Mouse (Mus musculus): ENCODE data around the gene Iqgap2. TPM values are rescaled to one million over a fixed set of nuclear protein-coding genes. Genes with fewer than 3 reads are reported as not detected.

Gene Iqgap2
- total and polyA plus RNA-seq, 3 experiments = 0.27 to 0.32 TPM; not detected in 1

- no peak overlapping the region for H3K4me3 ChIP-seq (ENCODE audit: control insufficient read depth in 1 of 2, insufficient read depth in 1 of 2, low read depth in 2 of 2, low read length in 2 of 2)
- H3K9ac ChIP-seq (ENCODE audit: control insufficient read depth, low read depth, low read length, poor library complexity, severe bottlenecking) = no peak overlapping the region
- DNase-seq (ENCODE audit: low read depth, low spot score) = no peak
- H3K4me1 ChIP-seq (ENCODE audit: control insufficient read depth in 1 of 2, insufficient read depth in 2 of 2, low read length in 2 of 2) = no peaks in the 10 kb centered on the region; a peak in 1 of 4 replicates
- TF ChIP-seq EP300 (IDR thresholded peaks at IDR 0.05; ENCODE audit: low read depth in 1 of 2, low read length in 2 of 2) (no peak), CTCF (IDR thresholded peaks at IDR 0.05 in 2 of 3, conservative IDR thresholded peaks at IDR 0.05 in 1 of 3; ENCODE audit: control insufficient read depth in 1 of 3, insufficient read depth in 1 of 3, low read depth in 2 of 3, low read length in 3 of 3, poor library complexity in 1 of 3, severe bottlenecking in 1 of 3) (peak in 2 of 3 experiments; percentile 8 to 28; a peak in 2 of 6 replicates), MEF2A (IDR thresholded peaks at IDR 0.05; ENCODE audit: extremely low read depth, insufficient replicate concordance, low read depth, low read length, poor library complexity, severe bottlenecking) (no peak), RAD21 (IDR thresholded peaks at IDR 0.05; ENCODE audit: low read depth, low read length) (peak; percentile 31), RCOR1 (IDR thresholded peaks at IDR 0.05; ENCODE audit: low read depth, low read length) (no peak), SMC3 (IDR thresholded peaks at IDR 0.05; ENCODE audit: low read depth, low read length) (peak; percentile 22; the same call in 1 of the 2 replicates), KAT2A (conservative IDR thresholded peaks at IDR 0.05; ENCODE audit: low read depth, low read length) (no peak), UBTF (IDR thresholded peaks at IDR 0.05; ENCODE audit: borderline replicate concordance, insufficient read depth, low read depth, low read length) (no peak)
- no peaks in the 10 kb centered on the region; a peak in 1 of 4 replicates for H3K36me3 ChIP-seq (ENCODE audit: control insufficient read depth in 1 of 2, insufficient read depth in 2 of 2, low read length in 2 of 2)
- no peaks in the 10 kb centered on the region for H3K27me3 ChIP-seq (ENCODE audit: control insufficient read depth in 1 of 2, insufficient read depth in 2 of 2, low read length in 2 of 2)
- no peak overlapping the region for H3K27ac ChIP-seq (ENCODE audit: control insufficient read depth, low read depth, low read length)
- H3K79me2 ChIP-seq (ENCODE audit: control insufficient read depth, insufficient read depth, low read length, poor library complexity) = no peaks in the 10 kb centered on the region
- H3K9me3 ChIP-seq (replicated peaks; ENCODE audit: insufficient read depth, low read length) = no peaks in the 10 kb centered on the region
Measured at GRCm38 (mm10) chr13:95739651-95740050, 152.1 kb downstream of the Iqgap2 start.

DNA sequence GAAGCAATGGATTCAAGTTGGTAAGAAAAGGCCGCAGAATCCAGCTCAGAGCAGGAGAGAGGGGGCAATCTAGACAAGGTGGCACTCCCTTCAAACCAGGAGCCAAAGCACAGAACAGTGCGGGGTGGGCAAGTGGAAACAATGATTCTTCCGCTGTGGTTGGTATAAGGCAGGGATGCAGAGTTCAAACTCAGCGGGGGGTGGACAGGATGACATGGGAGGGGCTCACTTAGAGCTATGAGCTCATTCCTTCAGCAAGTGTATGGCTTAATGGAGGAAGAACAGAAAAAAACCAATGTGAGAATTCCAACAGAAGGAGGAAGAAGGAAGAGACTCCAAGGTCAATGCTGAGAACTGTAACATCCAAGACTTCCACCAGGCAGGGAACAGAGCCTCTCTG is 161.2 kb downstream of the Iqgap2 start:
- Histone ChIP-seq H3K27ac (ENCODE audit: control insufficient read depth, low read depth, low read length) (no peak overlapping the region), H3K36me3 (ENCODE audit: control insufficient read depth in 1 of 2, insufficient read depth in 2 of 2, low read length in 2 of 2) (no peaks in the 10 kb centered on the region), H3K4me1 (ENCODE audit: control insufficient read depth in 1 of 2, insufficient read depth in 2 of 2, low read length in 2 of 2) (no peaks in the 10 kb centered on the region), H3K9me3 (replicated peaks; ENCODE audit: insufficient read depth, low read length) (no peaks in the 10 kb centered on the region), H3K79me2 (ENCODE audit: control insufficient read depth, insufficient read depth, low read length, poor library complexity) (no peaks in the 10 kb centered on the region), H3K4me3 (ENCODE audit: control insufficient read depth in 1 of 2, insufficient read depth in 1 of 2, low read depth in 2 of 2, low read length in 2 of 2) (no peak overlapping the region), H3K27me3 (ENCODE audit: control insufficient read depth in 1 of 2, insufficient read depth in 2 of 2, low read length in 2 of 2) (peaks cover 1 to 2% of the 10 kb centered on the region in 2 experiments; a peak in 2 of 4 replicates), H3K9ac (ENCODE audit: control insufficient read depth, low read depth, low read length, poor library complexity, severe bottlenecking) (no peak overlapping the region)
- no peak for DNase-seq (ENCODE audit: low read depth, low spot score)
- TF ChIP-seq ZKSCAN1 (IDR thresholded peaks at IDR 0.05; ENCODE audit: low read depth, low read length) = no peak
- TF ChIP-seq SIN3A (IDR thresholded peaks at IDR 0.05; ENCODE audit: low read length) = no peak
- TF ChIP-seq MAFK (IDR thresholded peaks at IDR 0.05; ENCODE audit: borderline replicate concordance, low read depth, low read length) = no peak
- TF ChIP-seq KAT2A (conservative IDR thresholded peaks at IDR 0.05; ENCODE audit: low read depth, low read length) = no peak
- TF ChIP-seq ZC3H11A (IDR thresholded peaks at IDR 0.05; ENCODE audit: low read depth, low read length) = no peak
- no peak for TF ChIP-seq ELF1 (IDR thresholded peaks at IDR 0.05; ENCODE audit: low read depth, low read length)
- TF ChIP-seq CTCF (IDR thresholded peaks at IDR 0.05 in 2 of 3, conservative IDR thresholded peaks at IDR 0.05 in 1 of 3; ENCODE audit: control insufficient read depth in 1 of 3, insufficient read depth in 1 of 3, low read depth in 2 of 3, low read length in 3 of 3, poor library complexity in 1 of 3, severe bottlenecking in 1 of 3) = no peak
- TF ChIP-seq JUND (IDR thresholded peaks at IDR 0.05; ENCODE audit: low read depth, low read length) = no peak
- TF ChIP-seq UBTF (IDR thresholded peaks at IDR 0.05; ENCODE audit: borderline replicate concordance, insufficient read depth, low read depth, low read length) = no peak
- TF ChIP-seq ZNF384 (IDR thresholded peaks at IDR 0.05; ENCODE audit: low read depth, low read length) = no peak
